Comparison of ENCODE assay signal across 12 mouse cellular contexts in genomic region chr6:94805685-94806084, GRCm38 (mm10).
DNase-seq lines count a peak whose midpoint lies in the region; ATAC-seq and TF ChIP-seq lines count a peak whose summit lies in the region.
"Had no signal": no experiment of that assay in that cellular context is flagged by ENCODE, and none has a peak within 500 bp of the region (broad histone marks: within the 10 kb centered on the region; RNA-seq: fewer than 3 reads in every experiment).

No protein-coding gene starts in this region.

- H3K4me2 ChIP-seq in hindbrain, postnatal 0 days (ENCODE audit: low read depth, low read length), result no peak overlapping the region
- H3K4me2 ChIP-seq in hindbrain, embryonic 12.5 days (replicated peaks), result no peak overlapping the region
- H3K4me2 ChIP-seq: embryonic facial prominence, embryonic 13.5 days; hindbrain, embryonic 15.5 days; neural tube, embryonic 13.5 days had no signal

- intact Hi-C loops in heart, postnatal 14 days (cut with DNase I), result no loop called here

- no peak overlapping the region for H3K27ac ChIP-seq in hindbrain, embryonic 10.5 days
- no peak overlapping the region for H3K27ac ChIP-seq in hindbrain, postnatal 0 days
- no peak overlapping the region for H3K27ac ChIP-seq in hindbrain, embryonic 12.5 days
- H3K27ac ChIP-seq: hindbrain, embryonic 15.5 days; liver, embryonic 14.5 days had no signal

- 62% methylated on average over 6 of the region's 6 CpGs for WGBS in hindbrain, embryonic 10.5 days
- WGBS in hindbrain, postnatal 0 days, result 53% methylated on average over 6 of the region's 6 CpGs
- 76% methylated on average over 6 of the region's 6 CpGs for WGBS in hindbrain, embryonic 12.5 days

- H3K9me3 ChIP-seq in hindbrain, embryonic 10.5 days, result no peaks in the 10 kb centered on the region
- no peaks in the 10 kb centered on the region for H3K9me3 ChIP-seq in hindbrain, postnatal 0 days (ENCODE audit: low read length)
- no peaks in the 10 kb centered on the region for H3K9me3 ChIP-seq in hindbrain, embryonic 12.5 days (replicated peaks)
- H3K9me3 ChIP-seq: embryonic facial prominence, embryonic 13.5 days; hindbrain, embryonic 15.5 days; neural tube, embryonic 13.5 days had no signal

- no peak for TF ChIP-seq CTCF in hindbrain, postnatal 0 days (IDR thresholded peaks at IDR 0.05; ENCODE audit: low read depth)

- ATAC-seq in hindbrain, postnatal 0 days, result no peak
- no peak for ATAC-seq in megakaryocyte-erythroid progenitor cell, adult 5-6 weeks (replicated peaks; ENCODE audit: low FRiP score, low TSS enrichment, poor library complexity, severe bottlenecking)
- no peak for ATAC-seq in hindbrain, embryonic 12.5 days (ENCODE audit: low FRiP score)

- no peaks in the 10 kb centered on the region for H3K36me3 ChIP-seq in hindbrain, embryonic 10.5 days
- no peaks in the 10 kb centered on the region for H3K36me3 ChIP-seq in hindbrain, postnatal 0 days (ENCODE audit: insufficient read depth, low read length)
- no peaks in the 10 kb centered on the region for H3K36me3 ChIP-seq in hindbrain, embryonic 12.5 days
- H3K36me3 ChIP-seq: embryonic facial prominence, embryonic 13.5 days; hindbrain, embryonic 15.5 days; neural tube, embryonic 13.5 days had no signal

- no peak overlapping the region for H3K4me3 ChIP-seq in hindbrain, embryonic 10.5 days
- H3K4me3 ChIP-seq in hindbrain, postnatal 0 days (ENCODE audit: low read length), result no peak overlapping the region
- H3K4me3 ChIP-seq in hindbrain, embryonic 12.5 days, result no peak overlapping the region
- H3K4me3 ChIP-seq: embryonic facial prominence, embryonic 13.5 days; hindbrain, embryonic 15.5 days; neural tube, embryonic 13.5 days had no signal

- DNase-seq in hindbrain, embryonic 10.5 days (ENCODE audit: low spot score), result peak; percentile 61
- DNase-seq in hindbrain, postnatal 0 days (ENCODE audit: low spot score), result no peak
- DNase-seq in retina, postnatal 1 day, result peak; percentile 11
- DNase-seq in retina, embryonic 14.5 days (ENCODE audit: low spot score), result no peak
- DNase-seq in heart, postnatal 14 days, result peak; percentile 26 to 65
- DNase-seq in layer of hippocampus, postnatal 36 days, result no peak

- peaks cover 48% of the 10 kb centered on the region for H3K4me1 ChIP-seq in hindbrain, embryonic 10.5 days (replicated peaks)
- no peaks in the 10 kb centered on the region for H3K4me1 ChIP-seq in hindbrain, postnatal 0 days (ENCODE audit: insufficient read depth, low read length)
- H3K4me1 ChIP-seq in hindbrain, embryonic 12.5 days, result peaks cover 13% of the 10 kb centered on the region

- H3K27me3 ChIP-seq in hindbrain, embryonic 10.5 days (ENCODE audit: insufficient read depth, poor library complexity, severe bottlenecking), result no peaks in the 10 kb centered on the region
- no peaks in the 10 kb centered on the region for H3K27me3 ChIP-seq in hindbrain, postnatal 0 days (ENCODE audit: insufficient read depth, low read length)
- H3K27me3 ChIP-seq in hindbrain, embryonic 12.5 days, result no peaks in the 10 kb centered on the region
- H3K27me3 ChIP-seq: embryonic facial prominence, embryonic 13.5 days; hindbrain, embryonic 15.5 days; neural tube, embryonic 13.5 days had no signal

- H3K9ac ChIP-seq in hindbrain, postnatal 0 days (replicated peaks; ENCODE audit: low read length), result no peak overlapping the region
- H3K9ac ChIP-seq in hindbrain, embryonic 12.5 days, result no peak overlapping the region
- H3K9ac ChIP-seq: embryonic facial prominence, embryonic 13.5 days; hindbrain, embryonic 15.5 days; liver, embryonic 14.5 days; neural tube, embryonic 13.5 days had no signal

Comparison
In these comparisons a context has a peak if more than half of its experiments do, and no peak if none do; other contexts are left out.
1. DNase-seq: peak in hindbrain, embryonic 10.5 days (single experiment), retina, postnatal 1 day (single experiment) and heart, postnatal 14 days (2 of 2); none in hindbrain, postnatal 0 days (single experiment), retina, embryonic 14.5 days (single experiment) and layer of hippocampus, postnatal 36 days (0 of 2).